Mouse (Mus musculus) CH12.LX (cell line): ENCODE measurements around the gene Esm1. TPM values are rescaled to one million over a fixed set of nuclear protein-coding genes. Genes with fewer than 3 reads are reported as not detected.

ENCODE experiments used
- DNase-seq: peaks from one replicate; pipeline ENCODE4 v3.0.0-alpha.2; 2013; ENCODE audit errors: extremely low read depth
- H3K27ac ChIP-seq: 2 replicates; pipeline ENCODE4 v1.5.1; 2012; ENCODE audit warnings: low read depth, mild to moderate bottlenecking, control low read depth, moderate library complexity; ENCODE audit not compliant: insufficient read depth
- H3K27me3 ChIP-seq: replicated peaks from 2 replicates; pipeline ENCODE3; 2012; ENCODE audit warnings: inconsistent platforms
- H3K36me3 ChIP-seq, 2 experiments: replicated peaks in 1 of 2; 2 replicates each; pipeline versions ENCODE3 to v1.6.1; 2012; ENCODE audit warnings: inconsistent platforms in 1 of 2, low read length in 1 of 2, mild to moderate bottlenecking in 1 of 2, mixed read lengths in 1 of 2, moderate library complexity in 1 of 2; ENCODE audit not compliant: control insufficient read depth in 1 of 2, insufficient read depth in 1 of 2
- H3K4me1 ChIP-seq, 2 experiments: 2 replicates each; pipeline ENCODE4 v1.6.1; 2012; ENCODE audit warnings: inconsistent platforms in 1 of 2, moderate library complexity in 1 of 2; ENCODE audit not compliant: insufficient read depth in 2 of 2, control insufficient read depth in 1 of 2
- H3K4me2 ChIP-seq: 2 replicates; pipeline ENCODE4 v1.6.1; 2012; ENCODE audit warnings: low read depth, mild to moderate bottlenecking, control low read depth; ENCODE audit not compliant: poor library complexity, insufficient read depth, severe bottlenecking
- H3K4me3 ChIP-seq, 3 experiments: fragments of 150-350 bp in 1 of 3; sonication (generic) in 1 of 3; replicated peaks in 1 of 3; 2 replicates each; pipeline versions ENCODE3 to v1.5.1; 2011 to 2012; ENCODE audit warnings: low read depth in 2 of 3, low read length in 2 of 3, mild to moderate bottlenecking in 2 of 3, moderate library complexity in 2 of 3, control low read depth in 1 of 3, improper control_type of control experiment in 1 of 3, inconsistent platforms in 1 of 3, mixed read lengths in 1 of 3; ENCODE audit not compliant: poor library complexity in 1 of 3
- H3K79me2 ChIP-seq: replicated peaks from 2 replicates; pipeline ENCODE4 v1.6.1; 2012; ENCODE audit warnings: mild to moderate bottlenecking, moderate library complexity; ENCODE audit not compliant: control insufficient read depth, poor library complexity, insufficient read depth, severe bottlenecking; ENCODE audit errors: extremely low read depth
- H3K9ac ChIP-seq: 2 replicates; pipeline ENCODE4 v1.6.1; 2012; ENCODE audit warnings: low read depth, mild to moderate bottlenecking, control low read depth, moderate library complexity; ENCODE audit not compliant: insufficient read depth
- H3K9me3 ChIP-seq: replicated peaks from 2 replicates; pipeline ENCODE3; 2012; ENCODE audit warnings: low read length, inconsistent platforms, mixed read lengths
- BHLHE40 ChIP-seq: IDR thresholded peaks from 2 replicates; pipeline ENCODE4 v1.6.1; 2011; ENCODE audit warnings: mild to moderate bottlenecking, low read depth, low read length, improper control_type of control experiment
- CHD1 ChIP-seq: IDR thresholded peaks from 2 replicates; pipeline ENCODE4 v1.6.1; 2012; ENCODE audit warnings: low read depth, low read length, improper control_type of control experiment, inconsistent platforms
- CHD2 ChIP-seq: IDR thresholded peaks from 2 replicates; pipeline ENCODE4 v1.6.1; 2011; ENCODE audit warnings: low read length, improper control_type of control experiment
- CTCF ChIP-seq, 2 experiments: IDR thresholded peaks in 1 of 2; conservative IDR thresholded peaks in 1 of 2; 2 replicates each; pipeline ENCODE4 v1.5.1; 2011 to 2012; ENCODE audit warnings: low read depth in 2 of 2, low read length in 2 of 2, improper control_type of control experiment in 1 of 2, inconsistent platforms in 1 of 2, mild to moderate bottlenecking in 1 of 2, moderate library complexity in 1 of 2
- E2F4 ChIP-seq: IDR thresholded peaks from 2 replicates; pipeline ENCODE4 v1.6.1; 2011; ENCODE audit warnings: low read depth, low read length, improper control_type of control experiment; ENCODE audit not compliant: insufficient replicate concordance
- ELF1 ChIP-seq: IDR thresholded peaks from 2 replicates; pipeline ENCODE4 v1.6.1; 2014; ENCODE audit warnings: low read depth, mild to moderate bottlenecking, inconsistent platforms, low read length, improper control_type of control experiment
- EP300 ChIP-seq: IDR thresholded peaks from 2 replicates; pipeline ENCODE4 v1.6.1; 2011; ENCODE audit warnings: low read length, improper control_type of control experiment
- ETS1 ChIP-seq: conservative IDR thresholded peaks from 2 replicates; pipeline ENCODE4 v1.6.1; 2012; ENCODE audit warnings: low read depth, mild to moderate bottlenecking, inconsistent platforms, low read length, improper control_type of control experiment, moderate library complexity
- GABPA ChIP-seq: IDR thresholded peaks from 2 replicates; pipeline ENCODE4 v1.6.1; 2012; ENCODE audit warnings: low read depth, low read length, improper control_type of control experiment, inconsistent platforms; ENCODE audit not compliant: insufficient replicate concordance
- HCFC1 ChIP-seq: IDR thresholded peaks from 2 replicates; pipeline ENCODE4 v1.6.1; 2012; ENCODE audit warnings: low read depth, mild to moderate bottlenecking, inconsistent platforms, low read length, improper control_type of control experiment
- IRF4 ChIP-seq: IDR thresholded peaks from 2 replicates; pipeline ENCODE4 v1.6.1; 2014; ENCODE audit warnings: low read depth, mild to moderate bottlenecking, inconsistent platforms, low read length, improper control_type of control experiment
- JUN ChIP-seq: IDR thresholded peaks from 2 replicates; pipeline ENCODE4 v1.6.1; 2011; ENCODE audit warnings: low read depth, mild to moderate bottlenecking, low read length, improper control_type of control experiment, moderate library complexity; ENCODE audit not compliant: insufficient read depth
- JUND ChIP-seq: conservative IDR thresholded peaks from 2 replicates; pipeline ENCODE4 v1.6.1; 2011; ENCODE audit warnings: low read depth, low read length, improper control_type of control experiment
- KAT2A ChIP-seq: IDR thresholded peaks from 2 replicates; pipeline ENCODE4 v1.6.1; 2012; ENCODE audit warnings: low read length, improper control_type of control experiment, inconsistent platforms; ENCODE audit not compliant: insufficient replicate concordance
- MAFK ChIP-seq: IDR thresholded peaks from 2 replicates; pipeline ENCODE4 v1.6.1; 2011; ENCODE audit warnings: low read length, improper control_type of control experiment; ENCODE audit not compliant: insufficient replicate concordance
- MAZ ChIP-seq: IDR thresholded peaks from 2 replicates; pipeline ENCODE4 v1.6.1; 2012; ENCODE audit warnings: low read depth, mild to moderate bottlenecking, inconsistent platforms, low read length, improper control_type of control experiment, moderate library complexity
- MYC ChIP-seq: IDR thresholded peaks from 2 replicates; pipeline ENCODE4 v1.6.1; 2011; ENCODE audit warnings: low read depth, mild to moderate bottlenecking, improper control_type of control experiment, low read length
- NRF1 ChIP-seq: IDR thresholded peaks from 2 replicates; pipeline ENCODE4 v1.6.1; 2014; ENCODE audit warnings: low read depth, mild to moderate bottlenecking, inconsistent platforms, low read length, improper control_type of control experiment, moderate library complexity
- PAX5 ChIP-seq: IDR thresholded peaks from 2 replicates; pipeline ENCODE4 v1.6.1; 2012; ENCODE audit warnings: low read length, inconsistent platforms, mixed read lengths
- POLR2A ChIP-seq: IDR thresholded peaks from 2 replicates; pipeline ENCODE4 v1.6.1; 2011; ENCODE audit warnings: low read depth, mild to moderate bottlenecking, improper control_type of control experiment, low read length
- POLR2AphosphoS2 ChIP-seq: IDR thresholded peaks from 2 replicates; pipeline ENCODE4 v1.6.1; 2011; ENCODE audit warnings: low read depth, low read length, improper control_type of control experiment
- RAD21 ChIP-seq: IDR thresholded peaks from 2 replicates; pipeline ENCODE4 v1.6.1; 2011; ENCODE audit warnings: low read depth, mild to moderate bottlenecking, low read length, improper control_type of control experiment, moderate library complexity
- SIN3A ChIP-seq: IDR thresholded peaks from 2 replicates; pipeline ENCODE4 v1.6.1; 2012; ENCODE audit warnings: low read length, improper control_type of control experiment, inconsistent platforms
- TBP ChIP-seq: conservative IDR thresholded peaks from 2 replicates; pipeline ENCODE4 v1.6.1; 2011; ENCODE audit warnings: low read depth, low read length, improper control_type of control experiment
- UBTF ChIP-seq: IDR thresholded peaks from 2 replicates; pipeline ENCODE4 v1.6.1; 2012; ENCODE audit warnings: low read depth, mild to moderate bottlenecking, inconsistent platforms, low read length, improper control_type of control experiment, moderate library complexity
- USF2 ChIP-seq: conservative IDR thresholded peaks from 2 replicates; pipeline ENCODE4 v1.6.1; 2011; ENCODE audit warnings: low read depth, low read length, improper control_type of control experiment
- ZC3H11A ChIP-seq: IDR thresholded peaks from 2 replicates; pipeline ENCODE4 v1.6.1; 2012; ENCODE audit warnings: low read depth, mild to moderate bottlenecking, inconsistent platforms, low read length, improper control_type of control experiment
- ZKSCAN1 ChIP-seq: IDR thresholded peaks from 2 replicates; pipeline ENCODE4 v1.6.1; 2012; ENCODE audit warnings: low read depth, inconsistent platforms, low read length, improper control_type of control experiment, borderline replicate concordance
- ZNF384 ChIP-seq: IDR thresholded peaks from 2 replicates; pipeline ENCODE4 v1.6.1; 2012; ENCODE audit warnings: low read depth, low read length, improper control_type of control experiment, inconsistent platforms
- dilution Hi-C: fragments of 300-500 bp; cut with MboI; formaldehyde crosslinking; loops from 2 replicates; pipeline ENCODE4 v1.14.3; 2020; ENCODE audit warnings: low sequenced_read_pairs; ENCODE audit not compliant: extremely low pct_unique_long_range_greater_than_20kb, extremely low pct_ligation_motif_present
- in situ Hi-C: fragments of 300-500 bp; cut with MboI; formaldehyde crosslinking; loops from 3 replicates; pipeline ENCODE4 v1.14.3; 2019; ENCODE audit warnings: low sequenced_read_pairs, low pct_ligation_motif_present, low pct_unique_long_range_greater_than_20kb, mixed read lengths
- polyA plus RNA-seq: library from polyadenylated mRNA; unstranded; fragments of >175 nt; gene quantifications from 2 replicates; pipeline ENCODE4 v1.2.1, GENCODE M21; 2012; ENCODE audit warnings: low read depth; ENCODE audit not compliant: insufficient read length
- total RNA-seq, 2 experiments: library from RNA; depleted of rRNA; stranded (reverse); fragments of 300-350 nt in 1 of 2; fragments of >200 nt in 1 of 2; gene quantifications; 2 replicates each; pipeline ENCODE4 v1.2.3; 2012 to 2014

Gene Esm1
- total and polyA plus RNA-seq, 3 experiments: 0.13 TPM; not detected in 2

DNA sequence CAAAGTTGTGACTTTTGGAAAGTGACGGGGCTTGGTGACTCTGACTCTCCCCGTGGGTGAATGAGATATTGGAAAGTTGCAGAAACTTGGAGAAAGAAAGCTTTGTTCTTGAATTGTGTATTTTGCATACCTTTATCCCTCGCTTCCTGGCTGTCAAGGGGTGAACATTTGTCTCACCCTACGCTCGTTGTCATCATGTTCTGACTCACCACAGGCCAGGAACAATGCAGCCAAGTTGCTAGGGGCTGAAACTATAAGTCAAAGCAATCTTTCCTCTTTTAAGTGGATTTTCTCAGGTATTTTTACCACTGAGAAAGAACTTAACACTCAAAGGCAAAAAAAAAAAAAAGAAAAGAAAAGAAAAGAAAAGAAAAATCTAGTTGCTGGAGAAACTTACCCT is 6.3 kb upstream of the Esm1 start:
- H3K79me2 ChIP-seq: no peaks in the 10 kb centered on the region

DNA sequence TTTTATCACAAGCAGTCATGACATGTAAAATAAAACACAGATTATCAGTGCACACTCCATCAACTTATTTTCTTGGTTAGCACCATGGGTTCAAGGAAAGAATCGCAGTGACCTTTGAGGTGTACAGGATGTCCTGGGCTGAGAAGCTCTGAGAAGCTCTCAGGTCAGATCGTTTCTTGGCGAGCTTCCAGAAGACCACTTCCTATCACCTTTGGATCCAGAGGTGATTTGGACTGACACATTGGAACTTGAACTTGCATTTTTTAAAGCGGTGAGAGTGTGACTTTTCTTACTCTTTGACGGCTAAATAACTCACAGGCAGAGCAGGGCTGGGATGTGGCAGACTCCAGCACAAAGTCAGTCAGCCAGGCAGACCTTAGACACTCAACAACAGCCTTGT is 4.1 kb upstream of the Esm1 start:
- Histone ChIP-seq H3K36me3 (no peaks in the 10 kb centered on the region), H3K27ac (no peak overlapping the region), H3K79me2 (no peaks in the 10 kb centered on the region), H3K4me3 (no peak overlapping the region), H3K27me3 (no peaks in the 10 kb centered on the region), H3K4me1 (peaks cover 0 to 6% of the 10 kb centered on the region in 2 experiments; a peak in 2 of 4 replicates), H3K9me3 (no peaks in the 10 kb centered on the region), H3K4me2 (no peak overlapping the region), H3K9ac (no peak overlapping the region)
- dilution Hi-C loops (no loop called here), in situ Hi-C loops (no loop called here)
- TF ChIP-seq ZNF384 (no peak), POLR2AphosphoS2 (no peak), JUND (no peak), RAD21 (no peak), MAZ (no peak), PAX5 (no peak), USF2 (no peak), CHD2 (no peak), KAT2A (no peak), MYC (no peak), POLR2A (no peak), NRF1 (no peak), HCFC1 (no peak), IRF4 (no peak), MAFK (no peak), SIN3A (no peak), ZC3H11A (no peak), CHD1 (no peak), ETS1 (no peak), ZKSCAN1 (no peak)
- DNase-seq: no peak

More for the DNA sequence above, 6.3 kb upstream of the Esm1 start:
- TF ChIP-seq KAT2A (no peak), HCFC1 (no peak), JUN (no peak), TBP (no peak), ETS1 (no peak), ELF1 (no peak), UBTF (no peak), USF2 (no peak), EP300 (no peak), IRF4 (no peak), POLR2AphosphoS2 (no peak), POLR2A (no peak), GABPA (no peak), BHLHE40 (no peak), E2F4 (no peak), CTCF (conservative IDR thresholded peaks at IDR 0.05 in 1 of 2, IDR thresholded peaks at IDR 0.05 in 1 of 2; ENCODE audit: low read depth in 2 of 2, low read length in 2 of 2) (no peak), SIN3A (no peak)
- Histone ChIP-seq H3K4me2 (no peak overlapping the region), H3K27ac (no peak overlapping the region), H3K4me3 (no peak overlapping the region), H3K27me3 (no peaks in the 10 kb centered on the region), H3K9ac (no peak overlapping the region), H3K36me3 (no peaks in the 10 kb centered on the region), H3K9me3 (no peaks in the 10 kb centered on the region), H3K4me1 (peaks cover 0 to 4% of the 10 kb centered on the region in 2 experiments; a peak in 2 of 4 replicates)
- DNase-seq: no peak
- in situ Hi-C loops (no loop called here), dilution Hi-C loops (no loop called here)
